Mouse (Mus musculus): ENCODE measurements at regions not wholly inside any gene's neighbourhood (a gene's known extent, or its start where the extent isn't known, plus 50 kb on each side); places are given as distances from the start of the nearest gene placed in this dataset.
A peak's percentile ranks its signal among the peaks of the same experiment; 100 is the strongest.

DNA sequence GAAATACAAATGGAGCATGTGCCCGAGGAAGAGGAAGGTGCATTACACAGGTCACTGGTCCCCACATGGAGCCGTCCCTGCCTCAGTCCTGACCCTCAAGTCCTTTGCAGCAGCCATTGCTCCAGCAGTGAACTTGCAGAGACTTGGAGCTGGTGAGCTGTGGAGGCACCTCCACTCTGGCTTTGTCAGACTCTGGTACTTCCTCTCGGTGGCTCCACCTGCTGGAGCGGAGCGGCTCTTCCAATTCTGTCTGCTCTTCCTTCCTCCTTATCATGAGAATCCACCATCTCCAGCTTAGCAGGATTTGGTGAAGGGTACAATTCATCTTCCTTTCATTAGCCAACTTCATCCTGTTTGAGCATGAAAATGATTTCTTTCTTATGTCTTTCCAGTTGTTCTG lies 149.3 kb upstream of the Slc7a14 start:
- Histone ChIP-seq H3K9ac (ENCODE audit: low read length) (no peak overlapping the region), H3K27ac (replicated peaks; ENCODE audit: low read depth, low read length) (no peak overlapping the region), H3K27me3 (ENCODE audit: control insufficient read depth, insufficient read depth, low read length) (no peaks in the 10 kb centered on the region), H3K36me3 (ENCODE audit: control insufficient read depth, insufficient read depth, low read length) (no peaks in the 10 kb centered on the region), H3K9me3 (ENCODE audit: control insufficient read depth, low read length) (no peaks in the 10 kb centered on the region), H3K4me1 (ENCODE audit: control insufficient read depth, insufficient read depth, low read length) (no peaks in the 10 kb centered on the region), H3K4me3 (ENCODE audit: low read depth, low read length) (no peak overlapping the region), H3K4me2 (ENCODE audit: low read depth, severe bottlenecking) (no peak overlapping the region)
- 69% methylated on average over 5 of the region's 5 CpGs for WGBS
- DNase-seq (ENCODE audit: low spot score): peak; percentile 65
- ATAC-seq (ENCODE audit: insufficient number of reproducible peaks, low FRiP score, low TSS enrichment, low read depth): no peak

DNA sequence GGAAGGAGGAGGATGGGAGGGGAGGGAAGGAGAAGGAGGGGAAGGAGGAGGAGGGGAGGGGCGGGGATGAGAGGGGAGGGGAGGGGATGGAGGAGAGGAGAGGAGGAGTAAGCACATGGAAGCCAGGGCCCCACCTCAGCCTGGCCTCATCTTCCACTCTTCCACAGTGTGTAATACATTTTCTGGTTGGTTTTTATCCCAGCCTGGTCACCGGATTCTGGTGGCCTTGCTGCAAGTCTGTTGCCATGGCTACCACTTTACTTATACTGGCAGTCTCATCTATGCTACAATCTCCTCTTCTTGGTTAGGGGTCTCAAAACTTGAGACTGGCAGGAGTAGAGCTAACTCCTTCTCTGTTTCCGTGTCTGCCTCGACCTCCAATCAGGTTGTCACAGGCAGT lies 147.8 kb upstream of the Slc7a14 start:
- no peak overlapping the region for H3K4me2 ChIP-seq (ENCODE audit: low read depth, severe bottlenecking)
- H3K4me1 ChIP-seq (ENCODE audit: control insufficient read depth, insufficient read depth, low read length): no peaks in the 10 kb centered on the region
- H3K36me3 ChIP-seq (ENCODE audit: control insufficient read depth, insufficient read depth, low read length): no peaks in the 10 kb centered on the region
- no peak overlapping the region for H3K27ac ChIP-seq (replicated peaks; ENCODE audit: low read depth, low read length)
- H3K27me3 ChIP-seq (ENCODE audit: control insufficient read depth, insufficient read depth, low read length): no peaks in the 10 kb centered on the region
- H3K9ac ChIP-seq (ENCODE audit: low read length): no peak overlapping the region
- 82% methylated on average over 4 of the region's 4 CpGs for WGBS
- no peaks in the 10 kb centered on the region for H3K9me3 ChIP-seq (ENCODE audit: control insufficient read depth, low read length)
- no peak overlapping the region for H3K4me3 ChIP-seq (ENCODE audit: low read depth, low read length)
- no peak for ATAC-seq (ENCODE audit: insufficient number of reproducible peaks, low FRiP score, low TSS enrichment, low read depth)
- DNase-seq (ENCODE audit: low spot score): no peak

DNA sequence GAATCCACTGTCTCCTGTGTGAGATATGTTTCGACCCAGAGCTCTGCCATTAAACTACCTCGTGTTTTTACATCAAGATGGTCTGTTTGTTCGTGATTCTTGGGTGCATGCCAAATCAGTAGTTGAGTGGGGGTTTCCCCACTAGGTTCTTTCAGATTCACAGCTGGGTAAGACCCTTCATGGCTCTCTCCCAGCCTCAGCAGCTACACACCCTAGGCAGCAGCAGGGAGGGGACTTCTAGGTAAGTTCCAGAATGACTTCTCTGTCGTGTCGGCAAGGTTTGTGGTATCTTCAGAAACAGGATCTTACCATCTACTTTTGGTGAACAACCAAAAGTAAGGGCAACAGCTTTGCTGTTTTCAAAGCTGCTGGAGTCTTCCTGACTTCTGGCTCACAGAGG lies 144.9 kb upstream of the Slc7a14 start:
- no peak overlapping the region for H3K9ac ChIP-seq (ENCODE audit: low read length)
- WGBS: 88% methylated on average over 5 of the region's 5 CpGs
- H3K27me3 ChIP-seq (ENCODE audit: control insufficient read depth, insufficient read depth, low read length): no peaks in the 10 kb centered on the region
- H3K9me3 ChIP-seq (ENCODE audit: control insufficient read depth, low read length): no peaks in the 10 kb centered on the region
- H3K4me1 ChIP-seq (ENCODE audit: control insufficient read depth, insufficient read depth, low read length): no peaks in the 10 kb centered on the region
- DNase-seq (ENCODE audit: low spot score): no peak
- no peak overlapping the region for H3K4me2 ChIP-seq (ENCODE audit: low read depth, severe bottlenecking)
- no peak overlapping the region for H3K4me3 ChIP-seq (ENCODE audit: low read depth, low read length)
- H3K27ac ChIP-seq (replicated peaks; ENCODE audit: low read depth, low read length): no peak overlapping the region
- no peak for ATAC-seq (ENCODE audit: insufficient number of reproducible peaks, low FRiP score, low TSS enrichment, low read depth)
- no peaks in the 10 kb centered on the region for H3K36me3 ChIP-seq (ENCODE audit: control insufficient read depth, insufficient read depth, low read length)

DNA sequence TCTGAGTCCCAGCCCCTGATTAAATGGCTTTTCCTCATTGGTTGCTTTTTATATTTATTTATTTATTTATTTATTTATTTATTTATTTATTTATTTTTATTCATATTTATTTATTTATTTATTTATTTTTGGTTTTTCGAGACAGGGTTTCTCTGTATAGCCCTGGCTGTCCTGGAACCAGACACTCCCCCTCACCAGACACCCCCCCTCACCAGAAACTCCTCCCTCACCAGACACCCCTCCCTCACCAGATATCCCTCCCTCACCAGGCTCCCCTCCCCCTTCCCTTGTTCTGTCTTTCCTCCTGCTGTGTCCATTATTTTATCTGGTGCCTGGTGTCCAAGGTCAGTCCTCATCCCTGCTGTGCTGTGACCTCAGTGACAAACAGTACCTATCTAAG lies 134.7 kb upstream of the Slc7a14 start:
- Histone ChIP-seq H3K9me3 (ENCODE audit: control insufficient read depth, low read length) (no peaks in the 10 kb centered on the region), H3K27me3 (ENCODE audit: control insufficient read depth, insufficient read depth, low read length) (no peaks in the 10 kb centered on the region), H3K27ac (replicated peaks; ENCODE audit: low read depth, low read length) (no peak overlapping the region), H3K4me2 (ENCODE audit: low read depth, severe bottlenecking) (no peak overlapping the region), H3K4me3 (ENCODE audit: low read depth, low read length) (no peak overlapping the region), H3K4me1 (ENCODE audit: control insufficient read depth, insufficient read depth, low read length) (no peaks in the 10 kb centered on the region), H3K36me3 (ENCODE audit: control insufficient read depth, insufficient read depth, low read length) (no peaks in the 10 kb centered on the region), H3K9ac (ENCODE audit: low read length) (no peak overlapping the region)
- 93% methylated on average over 1 of the region's 1 CpGs for WGBS
- no peak for DNase-seq (ENCODE audit: low spot score)
- no peak for ATAC-seq (ENCODE audit: insufficient number of reproducible peaks, low FRiP score, low TSS enrichment, low read depth)

DNA sequence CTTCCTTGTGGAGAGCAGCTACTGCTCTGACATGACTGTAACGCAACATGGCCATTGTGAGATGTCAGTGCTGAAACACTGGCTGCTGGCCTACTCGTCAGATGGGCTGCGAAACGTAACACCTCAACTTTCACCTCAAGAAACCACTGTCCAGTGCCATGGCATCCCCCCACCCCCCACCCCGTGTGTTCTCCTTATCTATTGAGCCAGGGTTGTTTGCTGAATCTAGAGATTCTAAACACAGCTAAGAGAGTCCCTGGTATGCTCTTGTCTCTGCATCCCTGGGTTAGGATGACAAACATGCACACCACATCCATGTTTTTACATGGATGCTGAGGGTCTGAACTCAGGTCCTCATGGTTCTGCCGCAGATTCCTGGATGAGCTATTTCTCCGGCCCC lies 134.1 kb upstream of the Slc7a14 start:
- Histone ChIP-seq H3K9ac (ENCODE audit: low read length) (no peak overlapping the region), H3K27ac (replicated peaks; ENCODE audit: low read depth, low read length) (no peak overlapping the region), H3K27me3 (ENCODE audit: control insufficient read depth, insufficient read depth, low read length) (no peaks in the 10 kb centered on the region), H3K4me1 (ENCODE audit: control insufficient read depth, insufficient read depth, low read length) (no peaks in the 10 kb centered on the region), H3K4me2 (ENCODE audit: low read depth, severe bottlenecking) (no peak overlapping the region), H3K4me3 (ENCODE audit: low read depth, low read length) (no peak overlapping the region), H3K9me3 (ENCODE audit: control insufficient read depth, low read length) (no peaks in the 10 kb centered on the region), H3K36me3 (ENCODE audit: control insufficient read depth, insufficient read depth, low read length) (no peaks in the 10 kb centered on the region)
- DNase-seq (ENCODE audit: low spot score): no peak
- ATAC-seq (ENCODE audit: insufficient number of reproducible peaks, low FRiP score, low TSS enrichment, low read depth): no peak
- 85% methylated on average over 7 of the region's 7 CpGs for WGBS

DNA sequence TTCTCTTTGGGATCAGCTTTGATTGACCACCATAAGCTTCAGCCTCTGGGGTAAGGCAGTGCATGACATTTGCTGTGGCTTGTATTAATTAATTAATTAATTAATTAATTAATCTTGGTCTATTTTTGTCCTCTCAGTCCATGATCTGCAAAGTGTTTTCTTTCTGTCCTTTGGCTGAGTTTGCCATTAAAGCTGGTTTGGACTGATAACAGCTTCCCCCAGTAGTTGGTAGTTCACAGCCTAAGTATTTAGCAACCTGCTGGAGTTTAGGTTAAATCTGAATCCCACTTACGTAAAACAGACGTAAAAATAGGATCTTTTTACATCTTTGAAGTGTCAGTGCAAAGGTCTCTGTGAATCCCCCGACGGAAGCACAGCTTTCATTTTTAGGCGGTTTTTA lies 133.7 kb upstream of the Slc7a14 start:
- ATAC-seq (ENCODE audit: insufficient number of reproducible peaks, low FRiP score, low TSS enrichment, low read depth): no peak
- Histone ChIP-seq H3K4me2 (ENCODE audit: low read depth, severe bottlenecking) (no peak overlapping the region), H3K9me3 (ENCODE audit: control insufficient read depth, low read length) (no peaks in the 10 kb centered on the region), H3K27me3 (ENCODE audit: control insufficient read depth, insufficient read depth, low read length) (no peaks in the 10 kb centered on the region), H3K4me3 (ENCODE audit: low read depth, low read length) (no peak overlapping the region), H3K36me3 (ENCODE audit: control insufficient read depth, insufficient read depth, low read length) (no peaks in the 10 kb centered on the region), H3K4me1 (ENCODE audit: control insufficient read depth, insufficient read depth, low read length) (no peaks in the 10 kb centered on the region), H3K9ac (ENCODE audit: low read length) (no peak overlapping the region), H3K27ac (replicated peaks; ENCODE audit: low read depth, low read length) (no peak overlapping the region)
- no peak for DNase-seq (ENCODE audit: low spot score)
- 89% methylated on average over 5 of the region's 5 CpGs for WGBS

DNA sequence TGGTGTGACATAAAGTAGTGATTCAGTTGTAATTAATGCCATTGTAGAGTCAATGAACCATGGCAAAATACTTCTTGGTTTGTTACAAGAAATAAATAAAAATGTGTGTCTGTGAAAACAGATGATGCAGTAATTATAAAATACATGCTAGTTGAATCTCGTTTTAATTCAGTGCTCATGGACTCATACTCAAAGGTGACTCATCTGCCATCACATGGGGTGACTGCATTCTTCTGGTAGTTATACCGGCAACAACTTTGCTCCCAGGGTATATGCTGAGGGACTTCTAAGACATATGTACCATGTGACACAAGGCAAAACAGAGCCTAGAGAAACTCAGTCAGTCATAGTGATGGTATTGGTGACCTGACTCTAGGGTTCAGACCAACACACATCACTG lies 130.1 kb upstream of the Slc7a14 start:
- Histone ChIP-seq H3K4me2 (ENCODE audit: low read depth, severe bottlenecking) (no peak overlapping the region), H3K27me3 (ENCODE audit: control insufficient read depth, insufficient read depth, low read length) (no peaks in the 10 kb centered on the region), H3K9me3 (ENCODE audit: control insufficient read depth, low read length) (no peaks in the 10 kb centered on the region), H3K4me3 (ENCODE audit: low read depth, low read length) (no peak overlapping the region), H3K4me1 (ENCODE audit: control insufficient read depth, insufficient read depth, low read length) (no peaks in the 10 kb centered on the region), H3K9ac (ENCODE audit: low read length) (no peak overlapping the region), H3K36me3 (ENCODE audit: control insufficient read depth, insufficient read depth, low read length) (no peaks in the 10 kb centered on the region), H3K27ac (replicated peaks; ENCODE audit: low read depth, low read length) (no peak overlapping the region)
- ATAC-seq (ENCODE audit: insufficient number of reproducible peaks, low FRiP score, low TSS enrichment, low read depth): no peak
- 86% methylated on average over 2 of the region's 2 CpGs for whole genome bisulfite sequencing
- no peak for DNase-seq (ENCODE audit: low spot score)

DNA sequence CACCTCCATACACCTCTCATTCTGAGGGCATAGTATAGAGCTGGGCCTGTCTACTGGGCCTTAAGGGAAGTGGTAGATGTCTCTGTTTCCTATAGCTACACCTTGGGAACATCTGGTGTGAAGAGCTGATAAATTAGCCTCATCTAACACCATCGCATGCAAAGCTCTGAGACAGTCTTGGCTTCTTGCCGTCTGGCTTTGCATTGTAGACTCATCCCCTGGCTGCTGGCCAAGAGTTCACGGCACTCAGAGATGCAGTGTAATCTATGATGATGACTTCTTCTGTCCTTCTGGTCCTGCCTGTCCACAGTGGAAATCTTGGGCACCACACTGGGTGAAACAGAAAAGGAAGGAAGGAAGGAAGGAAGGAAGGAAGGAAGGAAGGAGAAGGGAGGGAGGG lies 127.8 kb upstream of the Slc7a14 start:
- DNase-seq (ENCODE audit: low spot score) (no peak), ATAC-seq (ENCODE audit: insufficient number of reproducible peaks, low FRiP score, low TSS enrichment, low read depth) (no peak)
- Histone ChIP-seq H3K9ac (ENCODE audit: low read length) (no peak overlapping the region), H3K27ac (replicated peaks; ENCODE audit: low read depth, low read length) (no peak overlapping the region), H3K4me3 (ENCODE audit: low read depth, low read length) (no peak overlapping the region), H3K4me1 (ENCODE audit: control insufficient read depth, insufficient read depth, low read length) (no peaks in the 10 kb centered on the region), H3K4me2 (ENCODE audit: low read depth, severe bottlenecking) (no peak overlapping the region), H3K27me3 (ENCODE audit: control insufficient read depth, insufficient read depth, low read length) (no peaks in the 10 kb centered on the region), H3K9me3 (ENCODE audit: control insufficient read depth, low read length) (no peaks in the 10 kb centered on the region), H3K36me3 (ENCODE audit: control insufficient read depth, insufficient read depth, low read length) (no peaks in the 10 kb centered on the region)
- 82% methylated on average over 3 of the region's 3 CpGs for WGBS

DNA sequence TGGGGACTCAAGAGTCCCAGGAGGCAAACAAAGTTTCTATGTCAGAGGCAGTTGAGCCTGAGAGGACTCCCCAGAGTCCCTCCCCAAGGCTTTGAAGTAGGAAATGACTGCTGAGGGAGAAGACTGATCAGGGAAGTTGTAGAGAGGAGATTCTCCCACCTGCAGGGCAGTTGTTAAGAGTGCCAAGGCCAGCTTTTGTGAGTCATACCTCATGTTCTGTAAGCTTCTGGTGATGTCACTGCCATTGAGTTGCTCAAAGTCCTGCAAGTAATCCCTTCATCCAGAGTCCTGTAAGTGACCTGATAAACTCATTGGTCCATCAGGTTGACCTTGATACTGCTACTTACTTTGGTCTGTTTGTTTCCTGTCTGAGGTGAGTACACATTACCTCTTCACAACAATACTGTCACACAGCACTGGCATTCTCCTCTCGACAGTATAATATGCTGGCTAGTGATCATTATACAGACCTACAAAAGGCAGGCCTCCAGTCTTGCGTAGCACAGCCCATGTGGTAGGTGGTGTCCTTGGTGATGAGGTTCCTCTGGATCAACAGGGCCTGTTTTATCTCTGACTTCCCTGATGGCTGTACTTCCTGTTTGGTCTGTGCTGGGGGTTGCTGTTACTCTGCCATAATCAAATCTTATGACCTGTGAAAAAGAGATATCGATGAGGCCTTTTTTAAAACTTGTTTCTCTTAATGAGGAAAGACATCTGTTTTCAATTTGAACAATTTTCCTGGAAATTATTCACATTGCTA lies 125.2 kb upstream of the Slc7a14 start:
- H3K4me1 ChIP-seq (ENCODE audit: control insufficient read depth, insufficient read depth, low read length): no peaks in the 10 kb centered on the region

More for the DNA sequence above, 125.2 kb upstream of the Slc7a14 start:
- Histone ChIP-seq H3K27me3 (ENCODE audit: control insufficient read depth, insufficient read depth, low read length) (no peaks in the 10 kb centered on the region), H3K9me3 (ENCODE audit: control insufficient read depth, low read length) (no peaks in the 10 kb centered on the region), H3K4me3 (ENCODE audit: low read depth, low read length) (no peak overlapping the region), H3K36me3 (ENCODE audit: control insufficient read depth, insufficient read depth, low read length) (no peaks in the 10 kb centered on the region), H3K27ac (replicated peaks; ENCODE audit: low read depth, low read length) (no peak overlapping the region), H3K9ac (ENCODE audit: low read length) (no peak overlapping the region), H3K4me2 (ENCODE audit: low read depth, severe bottlenecking) (no peak overlapping the region)
- DNase-seq (ENCODE audit: low spot score): no peak
- ATAC-seq (ENCODE audit: insufficient number of reproducible peaks, low FRiP score, low TSS enrichment, low read depth): no peak
- 56% methylated on average over 3 of the region's 3 CpGs for WGBS
